Mouse (Mus musculus) layer of hippocampus, adult 18-20 months (tissue): ENCODE results near the gene Pitpnm2. TPM values are rescaled to one million over a fixed set of nuclear protein-coding genes. Genes with fewer than 3 reads are reported as not detected.
"Not testable (repeated sequence)": the region's sequence is repeated elsewhere in the genome, so short reads cannot be mapped to it uniquely, and the experiment has no call there.

ENCODE experiments used
- DNase-seq, 2 experiments: peaks; one replicate each; pipeline ENCODE4 v3.0.0; 2022; ENCODE audit warnings: low spot score in 2 of 2
- total RNA-seq, 2 experiments: library from RNA; stranded (reverse); gene quantifications; 2 replicates each; pipeline ENCODE4 v1.2.3; 2021

The Pitpnm2 gene
- total RNA-seq, 2 experiments from 2014 or later = 315 to 325 TPM

- DNase-seq = peak; percentile 91 to 96
These were observed 28.4 kb downstream of the Pitpnm2 start for GRCm38 (mm10) chr5:124221037-124221735.

- no peak for DNase-seq
These were observed 29.0 kb downstream of the Pitpnm2 start for GRCm38 (mm10) chr5:124220551-124220950.

GRCm38 (mm10) chr5:124219431-124219830 is 30.1 kb downstream of the Pitpnm2 start:
- DNase-seq = no peak

- no peak for DNase-seq
These were observed 30.6 kb downstream of the Pitpnm2 start for GRCm38 (mm10) chr5:124218986-124219385.

- peak; percentile 54 to 77 for DNase-seq
These were observed 31.9 kb downstream of the Pitpnm2 start for GRCm38 (mm10) chr5:124217566-124218249.

- DNase-seq = not testable (repeated sequence)
These were observed 32.5 kb downstream of the Pitpnm2 start for GRCm38 (mm10) chr5:124217092-124217491.

GRCm38 (mm10) chr5:124216403-124216802 is 33.2 kb downstream of the Pitpnm2 start:
- DNase-seq = no peak

GRCm38 (mm10) chr5:124215647-124216046 is 33.9 kb downstream of the Pitpnm2 start:
- no peak for DNase-seq

GRCm38 (mm10) chr5:124214516-124215145 is 34.9 kb downstream of the Pitpnm2 start:
- no peak for DNase-seq

GRCm38 (mm10) chr5:124213588-124214469 is 35.7 kb downstream of the Pitpnm2 start:
- no peak for DNase-seq

GRCm38 (mm10) chr5:124211669-124212068 is 37.9 kb downstream of the Pitpnm2 start:
- no peak for DNase-seq

GRCm38 (mm10) chr5:124211234-124211633 is 38.3 kb downstream of the Pitpnm2 start:
- DNase-seq = peak in 1 of 2 experiments; percentile 51

- DNase-seq = no peak
These were observed 39.1 kb downstream of the Pitpnm2 start for GRCm38 (mm10) chr5:124210281-124211016.

- DNase-seq = no peak
These were observed 39.7 kb downstream of the Pitpnm2 start for GRCm38 (mm10) chr5:124209850-124210249.

GRCm38 (mm10) chr5:124208030-124208429 is 41.5 kb downstream of the Pitpnm2 start:
- peak in 1 of 2 experiments; percentile 58 for DNase-seq

- DNase-seq = no peak
These were observed 43.0 kb downstream of the Pitpnm2 start for GRCm38 (mm10) chr5:124206481-124207038.

- DNase-seq = no peak
These were observed 43.7 kb downstream of the Pitpnm2 start for GRCm38 (mm10) chr5:124205809-124206380.

- DNase-seq = no peak
These were observed 44.3 kb downstream of the Pitpnm2 start for GRCm38 (mm10) chr5:124205211-124205610.

GRCm38 (mm10) chr5:124204127-124204794 is 45.3 kb downstream of the Pitpnm2 start:
- DNase-seq = no peak
